Mouse (Mus musculus) E14TG2a.4 (cell line): ENCODE data around the gene Znfx1.
A peak's percentile ranks its signal among the peaks of the same experiment; 100 is the strongest.

ENCODE experiments used
- CTCF ChIP-seq: conservative IDR thresholded peaks from 2 replicates; pipeline ENCODE4 v1.5.1; 2014; ENCODE audit warnings: low read length
- NANOG ChIP-seq: IDR thresholded peaks from 2 replicates; pipeline ENCODE4 v1.6.1; 2014; ENCODE audit warnings: borderline replicate concordance, low read length, mixed read lengths

- TF ChIP-seq CTCF: peak; percentile 97
- peak; percentile 55 for TF ChIP-seq NANOG
Observed at GRCm38 (mm10) chr2:167071641-167072601, 9.1 kb upstream of the Znfx1 start.
